Mouse (Mus musculus) heart, postnatal 0 days (tissue): Measurements from ENCODE around the gene Prkcq. TPM values are rescaled to one million over a fixed set of nuclear protein-coding genes. Genes with fewer than 3 reads are reported as not detected.

Source experiments
- ATAC-seq: fragments of 200-750 bp; cut with Nextera tagmentation; 2 replicates; pipeline ENCODE4 v1.8.0; 2017; ENCODE audit warnings: low read depth, moderate number of reproducible peaks, moderate library complexity; ENCODE audit not compliant: insufficient read depth
- DNase-seq: peaks from one replicate; pipeline ENCODE4 v3.0.0-alpha.2; 2016; ENCODE audit warnings: low spot score
- H3K27ac ChIP-seq: fragments of 300-500 bp; sonication (generic); 2 replicates; pipeline ENCODE4 v1.5.1; 2014; ENCODE audit warnings: low read depth, mild to moderate bottlenecking
- H3K27me3 ChIP-seq: fragments of 300-500 bp; sonication (generic); 2 replicates; pipeline ENCODE4 v1.6.1; 2014; ENCODE audit warnings: low read length, mixed read lengths; ENCODE audit not compliant: control insufficient read depth, insufficient read depth
- H3K36me3 ChIP-seq: fragments of 300-500 bp; sonication (generic); replicated peaks from 2 replicates; pipeline ENCODE4 v1.6.1; 2014; ENCODE audit warnings: low read length, mixed read lengths; ENCODE audit not compliant: control insufficient read depth, insufficient read depth
- H3K4me1 ChIP-seq: fragments of 300-500 bp; sonication (generic); 2 replicates; pipeline ENCODE4 v1.6.1; 2014; ENCODE audit warnings: antibody characterized with exemption; ENCODE audit not compliant: control insufficient read depth, insufficient read depth
- H3K4me2 ChIP-seq: fragments of 300-500 bp; sonication (generic); 2 replicates; pipeline ENCODE4 v1.6.1; 2014; ENCODE audit warnings: low read depth, mild to moderate bottlenecking, low read length, moderate library complexity
- H3K4me3 ChIP-seq: fragments of 300-500 bp; sonication (generic); 2 replicates; pipeline ENCODE4 v1.5.1; 2014; ENCODE audit warnings: low read depth, low read length
- H3K9ac ChIP-seq: fragments of 300-500 bp; sonication (generic); replicated peaks from 2 replicates; pipeline ENCODE4 v1.6.1; 2014; ENCODE audit warnings: low read depth, low read length, mixed read lengths
- H3K9me3 ChIP-seq: fragments of 300-500 bp; sonication (generic); replicated peaks from 2 replicates; pipeline ENCODE4 v1.6.1; 2016; ENCODE audit warnings: low read length; ENCODE audit not compliant: control insufficient read depth
- CTCF ChIP-seq: IDR thresholded peaks from 2 replicates; pipeline ENCODE4 v1.5.1; 2016; ENCODE audit warnings: antibody characterized with exemption, control low read depth, low read depth
- EP300 ChIP-seq: IDR thresholded peaks from 2 replicates; pipeline ENCODE4 v1.6.1; 2016; ENCODE audit warnings: antibody characterized with exemption, low read depth
- WGBS: fragments of 180-500 bp; shearing (Covaris S2); extraction: QIAGEN DNeasy Blood & Tissue Kit; methylation state at CpG from one replicate; pipeline ENCODE4 v1.1.7; 2014; 5-methylcytosine and 5-hydroxymethylcytosine counted together
- polyA plus RNA-seq: library from polyadenylated mRNA; unstranded; fragments of >200 nt; fragmentation: Nextera tagmentation; extraction: Ambion mirVana; gene quantifications from 2 replicates; pipeline ENCODE4 v1.2.1, GENCODE M21; 2015
- total RNA-seq: library from RNA; depleted of rRNA; stranded (reverse); fragments of >200 nt; gene quantifications from 2 replicates; pipeline ENCODE4 v1.2.3, GENCODE M21; 2014; ENCODE audit warnings: low replicate concordance

Gene Prkcq
- total and polyA plus RNA-seq, 2 experiments from 2014 or later, result 0.59 TPM; not detected in 1

DNA sequence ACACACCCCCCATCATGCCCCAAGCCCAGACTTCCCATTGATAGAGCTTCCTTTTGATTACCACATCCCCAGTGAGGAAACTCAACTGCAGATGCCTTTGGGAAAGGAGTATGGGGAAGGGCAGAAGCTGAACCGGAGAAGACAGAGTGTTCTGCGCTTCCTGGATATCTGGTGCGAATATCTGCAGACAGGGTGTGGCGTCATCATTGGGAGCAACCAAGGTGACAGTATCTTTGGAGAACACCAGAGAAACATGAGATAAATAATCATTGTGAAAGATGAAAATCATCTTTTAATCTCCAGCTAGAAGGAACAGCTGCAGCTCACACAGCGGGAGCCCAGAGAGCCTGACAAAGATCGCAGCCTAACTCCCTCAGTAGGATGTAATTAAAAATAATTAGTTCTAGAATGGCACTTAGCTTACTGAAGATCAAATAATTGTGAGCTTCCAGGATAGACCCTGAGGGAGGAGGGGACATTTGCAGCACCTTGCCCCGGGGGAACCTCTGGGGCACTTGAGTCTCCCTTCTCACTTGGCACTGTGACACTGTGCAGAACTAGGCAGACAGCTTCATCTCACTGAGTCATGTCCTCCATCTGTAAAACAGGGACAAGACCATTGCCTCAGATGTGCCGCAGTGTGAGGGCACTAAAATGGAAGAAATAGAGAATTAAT, 38.5 kb downstream of the Prkcq start:
- Histone ChIP-seq H3K27ac (no peak overlapping the region), H3K4me2 (no peak overlapping the region), H3K27me3 (no peaks in the 10 kb centered on the region), H3K9ac (no peak overlapping the region), H3K4me1 (no peaks in the 10 kb centered on the region), H3K9me3 (no peaks in the 10 kb centered on the region), H3K36me3 (no peaks in the 10 kb centered on the region), H3K4me3 (no peak overlapping the region)
- DNase-seq (no peak), ATAC-seq (no peak)
- WGBS, result 61% methylated on average over 8 of the region's 8 CpGs
- TF ChIP-seq CTCF, result no peak
- no peak for TF ChIP-seq EP300

GRCm38 (mm10) chr2:11211961-11212562, 40.2 kb downstream of the Prkcq start:
- WGBS, result 57% methylated on average over 7 of the region's 7 CpGs
- Histone ChIP-seq H3K9ac (no peak overlapping the region), H3K36me3 (no peaks in the 10 kb centered on the region), H3K4me1 (no peaks in the 10 kb centered on the region), H3K4me2 (no peak overlapping the region), H3K4me3 (no peak overlapping the region), H3K27me3 (no peaks in the 10 kb centered on the region), H3K27ac (no peak overlapping the region), H3K9me3 (no peaks in the 10 kb centered on the region)
- no peak for ATAC-seq
- TF ChIP-seq EP300 (no peak), CTCF (no peak)
- DNase-seq, result no peak

DNA sequence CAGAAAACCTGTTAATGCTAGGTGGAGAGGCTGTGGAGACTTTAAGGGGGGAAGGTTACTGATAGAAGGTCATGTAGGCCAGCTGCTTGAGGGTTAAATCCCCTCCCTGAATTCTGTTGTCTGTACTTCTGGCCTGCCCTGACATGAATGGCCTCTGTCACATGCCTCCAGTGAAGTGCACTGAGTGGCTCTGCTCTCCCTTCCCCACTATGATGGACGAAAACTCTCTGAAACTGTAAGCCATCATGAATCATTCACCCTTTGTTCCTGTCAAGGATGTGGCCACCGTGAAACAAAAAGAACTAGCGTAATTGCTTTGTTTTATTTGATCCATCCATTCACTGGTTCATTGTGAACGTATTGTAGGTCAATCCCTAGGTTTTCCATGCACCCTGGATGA, 44.5 kb downstream of the Prkcq start:
- Histone ChIP-seq H3K36me3 (no peaks in the 10 kb centered on the region), H3K9ac (no peak overlapping the region), H3K27ac (no peak overlapping the region), H3K4me2 (no peak overlapping the region), H3K27me3 (no peaks in the 10 kb centered on the region), H3K4me1 (no peaks in the 10 kb centered on the region), H3K4me3 (no peak overlapping the region), H3K9me3 (no peaks in the 10 kb centered on the region)
- no peak for TF ChIP-seq EP300
- TF ChIP-seq CTCF, result no peak
- 76% methylated on average over 4 of the region's 4 CpGs for WGBS
- DNase-seq (no peak), ATAC-seq (no peak)

- WGBS, result 63% methylated on average over 5 of the region's 5 CpGs
- no peak overlapping the region for H3K9ac ChIP-seq
- H3K4me1 ChIP-seq, result no peaks in the 10 kb centered on the region
- H3K27me3 ChIP-seq, result no peaks in the 10 kb centered on the region
- H3K4me2 ChIP-seq, result no peak overlapping the region
- no peak overlapping the region for H3K4me3 ChIP-seq
- H3K36me3 ChIP-seq, result no peaks in the 10 kb centered on the region
- TF ChIP-seq CTCF, result no peak
- TF ChIP-seq EP300, result no peak
- DNase-seq (no peak), ATAC-seq (no peak)
- H3K9me3 ChIP-seq, result no peaks in the 10 kb centered on the region
- H3K27ac ChIP-seq, result no peak overlapping the region
These were observed 44.9 kb downstream of the Prkcq start for GRCm38 (mm10) chr2:11216847-11217246.

- Histone ChIP-seq H3K4me3 (no peak overlapping the region), H3K4me2 (no peak overlapping the region), H3K27me3 (no peaks in the 10 kb centered on the region), H3K36me3 (no peaks in the 10 kb centered on the region), H3K27ac (no peak overlapping the region), H3K9ac (no peak overlapping the region), H3K4me1 (no peaks in the 10 kb centered on the region), H3K9me3 (no peaks in the 10 kb centered on the region)
- no peak for DNase-seq
- peak; percentile 24; the same call in 1 of the 2 replicates for ATAC-seq
- WGBS, result 63% methylated on average over 5 of the region's 5 CpGs
- TF ChIP-seq CTCF (no peak), EP300 (no peak)
These were observed 46.2 kb downstream of the Prkcq start for GRCm38 (mm10) chr2:11218122-11218521.
